Mouse (Mus musculus): ENCODE data around the gene Actg1.

DNA sequence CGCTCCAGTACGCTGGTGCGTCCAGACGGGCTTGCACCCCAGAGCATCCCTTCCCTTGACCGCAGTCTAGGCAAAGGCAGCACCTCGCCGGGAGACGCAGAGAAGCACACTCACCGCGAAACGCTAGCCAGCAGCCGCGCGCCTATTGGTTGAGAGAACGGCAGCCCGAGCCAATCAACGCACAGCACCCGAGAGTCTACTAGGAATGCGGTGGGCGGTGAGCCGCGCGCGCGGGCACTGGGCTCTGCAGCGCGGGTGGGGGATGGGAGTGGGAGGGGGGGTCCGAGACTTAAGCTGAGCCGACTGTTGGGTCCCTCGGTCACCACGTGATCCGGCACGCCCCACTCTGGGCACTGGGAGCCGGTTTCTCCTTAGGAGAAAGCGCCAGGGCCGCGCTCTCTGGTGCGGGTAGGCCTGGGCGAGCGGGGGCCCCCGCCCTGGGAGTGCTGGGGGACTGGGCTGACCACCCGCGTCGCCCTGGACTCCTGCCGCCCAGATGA lies 37.5 kb downstream of the Actg1 start:
- TF ChIP-seq CTCF (IDR thresholded peaks at IDR 0.05) (peak; percentile 8; the same call in 1 of the 2 replicates), EP300 (IDR thresholded peaks at IDR 0.05) (no peak)

Data from lung, postnatal 0 days (tissue).